Mouse (Mus musculus) left cerebral cortex, postnatal 14 days (tissue): ENCODE measurements around the gene Nhej1. TPM values are rescaled to one million over a fixed set of nuclear protein-coding genes. Genes with fewer than 3 reads are reported as not detected.

Experiments used
- DNase-seq, 2 experiments: peaks; one replicate each; pipeline ENCODE4 v3.0.0; 2021 to 2022; ENCODE audit warnings: low spot score in 2 of 2, mixed read lengths in 1 of 2
- intact Hi-C: fragments of 180-260 bp; cut with DNase I; formaldehyde crosslinking; loops from one replicate; pipeline ENCODE4 v1.15.1; 2025
- total RNA-seq, 2 experiments: library from RNA; stranded (reverse); gene quantifications; 2 replicates each; pipeline ENCODE4 v1.2.3; 2021

Nhej1 gene
- total RNA-seq, 2 experiments from 2014 or later, result 1.6 to 2.6 TPM

DNA sequence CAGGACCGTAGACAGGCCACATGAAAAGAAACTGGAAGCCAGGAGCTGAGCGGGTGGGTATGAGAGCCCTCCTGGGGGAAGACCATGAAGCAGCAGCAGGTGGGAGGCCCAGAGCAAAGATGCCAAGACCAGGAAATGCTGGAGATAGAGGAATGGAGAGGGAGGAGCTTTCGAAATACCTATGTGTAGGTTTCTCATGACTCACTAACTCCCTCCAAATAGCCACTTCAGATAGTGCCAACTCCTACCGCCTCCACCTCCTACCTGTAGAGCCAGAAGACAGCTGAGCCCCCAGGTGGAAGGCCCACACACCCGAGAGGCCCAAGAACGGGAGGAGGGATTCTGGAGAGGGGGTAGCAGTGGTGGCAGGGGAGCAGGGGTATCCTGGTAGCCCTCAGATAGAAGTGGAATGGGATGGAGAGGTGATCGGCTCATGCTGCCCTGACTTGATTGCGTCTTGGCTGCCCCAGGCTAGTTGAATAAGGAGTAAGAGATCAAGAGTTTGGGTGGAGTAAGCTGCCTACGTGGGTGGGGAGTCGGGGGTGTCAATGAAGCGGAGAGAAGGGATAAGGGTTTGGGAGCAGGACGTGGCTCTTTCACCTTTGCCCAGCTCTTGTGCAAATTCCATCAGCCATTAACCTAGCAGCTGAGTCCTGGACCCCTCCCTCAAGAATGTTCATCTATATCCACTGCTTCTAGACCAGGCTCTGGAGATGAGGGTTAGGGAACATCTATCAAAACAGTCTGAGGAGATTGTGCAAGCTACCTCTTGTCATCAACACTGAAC, 8.6 kb upstream of the Nhej1 start, which contains the start of gene Slc23a3:
Slc23a3 (minus strand) TSS at position 470 of the 787 bp plus-strand sequence.
- no peak for DNase-seq
- intact Hi-C loops, result no loop called here

DNA sequence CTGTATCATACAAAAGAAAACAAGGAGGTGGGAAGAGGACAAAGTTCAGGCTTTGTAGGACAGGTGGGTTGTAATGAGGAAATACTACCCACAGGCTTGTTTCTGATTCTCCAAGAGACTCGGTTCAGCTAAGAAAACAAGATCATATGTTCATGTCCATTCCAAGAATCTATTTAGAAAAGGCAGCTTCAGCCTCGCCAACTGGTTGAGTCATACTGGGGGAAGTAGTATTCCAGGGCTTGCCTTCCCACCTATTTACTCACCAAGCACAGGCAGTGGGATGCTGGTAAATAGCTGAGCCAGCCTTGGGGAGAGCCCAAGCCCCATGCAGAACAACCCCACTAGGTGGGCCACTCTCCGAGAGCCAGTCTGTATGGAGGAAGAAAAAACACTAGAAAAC, 3.6 kb upstream of the Nhej1 start:
- DNase-seq, result no peak
- intact Hi-C loops, result no loop called here

- intact Hi-C loops, result no loop called here
- DNase-seq, result no peak
Measured at GRCm38 (mm10) chr1:75125418-75125817, 418 bp upstream of the Nhej1 start.

GRCm38 (mm10) chr1:75122211-75122610, 2.8 kb downstream of the Nhej1 start:
- intact Hi-C loops, result no loop called here
- DNase-seq, result no peak

- DNase-seq, result peak; percentile 49 to 56
- intact Hi-C loops, result no loop called here
Measured at GRCm38 (mm10) chr1:75052091-75052490, 72.9 kb downstream of the Nhej1 start.

DNA sequence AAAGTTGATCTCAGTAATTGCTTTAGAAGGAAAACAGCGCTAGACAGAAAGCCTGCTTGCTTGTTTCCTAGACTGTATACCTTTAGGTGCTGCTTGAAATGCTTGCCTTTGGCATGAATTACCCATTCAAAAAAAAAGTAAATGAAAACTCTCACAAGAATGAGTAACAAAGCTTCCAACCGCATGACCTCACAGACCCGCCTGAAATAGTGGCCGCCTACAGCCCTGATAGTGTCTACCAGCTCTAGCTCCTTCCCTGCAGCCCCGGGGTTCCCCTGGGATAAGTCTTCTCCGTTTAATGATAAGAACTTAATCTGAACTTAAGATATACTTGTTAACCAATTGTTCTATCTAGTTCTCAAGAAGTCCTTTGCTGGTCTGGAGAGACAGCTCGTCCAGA, 73.6 kb downstream of the Nhej1 start:
- intact Hi-C loops, result no loop called here

GRCm38 (mm10) chr1:75048571-75048970, 76.4 kb downstream of the Nhej1 start:
- DNase-seq, result no peak
- intact Hi-C loops, result no loop called here

More for the DNA sequence above, 73.6 kb downstream of the Nhej1 start:
- DNase-seq, result no peak

DNA sequence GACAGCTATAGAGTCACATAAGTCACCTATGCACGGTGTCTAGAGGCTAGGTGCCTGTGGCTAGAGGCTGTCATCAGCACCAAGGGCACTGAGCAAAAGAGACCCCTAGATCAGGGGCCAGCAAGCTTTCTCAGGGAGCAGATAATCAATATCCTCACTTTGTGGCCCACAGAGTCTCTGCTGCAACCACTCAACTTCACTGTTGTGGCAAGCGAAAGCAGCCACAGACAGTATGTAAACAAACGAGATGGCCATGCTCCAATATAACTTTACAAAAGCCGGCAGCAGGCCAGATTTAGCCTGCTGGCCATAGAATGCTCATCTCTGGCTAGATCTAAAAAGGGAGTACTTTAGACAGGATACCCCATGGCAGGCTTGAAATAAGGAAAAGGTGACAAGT, 77.0 kb downstream of the Nhej1 start:
- no peak for DNase-seq

DNA sequence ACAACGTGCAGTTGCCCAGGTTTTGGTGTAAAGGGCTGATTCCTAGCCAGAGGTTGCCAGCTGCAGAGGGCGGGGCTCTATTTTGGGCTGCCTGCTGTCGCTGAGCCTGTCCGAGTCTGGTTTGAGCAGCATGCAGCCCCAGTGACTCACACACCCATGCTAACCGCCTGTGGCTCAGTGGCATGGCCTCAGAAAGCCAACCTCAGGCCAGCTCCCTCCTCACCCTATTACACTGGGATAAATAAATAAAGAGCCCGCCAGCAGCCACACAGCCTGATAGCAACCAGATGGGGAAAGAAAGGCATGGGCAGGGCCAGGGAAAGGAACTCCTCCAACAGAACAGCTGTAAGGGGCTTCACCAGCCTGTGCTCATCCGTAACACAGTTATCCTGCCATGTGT, 84.6 kb downstream of the Nhej1 start:
- intact Hi-C loops, result no loop called here
- no peak for DNase-seq

More for the DNA sequence above, 77.0 kb downstream of the Nhej1 start:
- intact Hi-C loops, result no loop called here

- DNase-seq, result no peak
- intact Hi-C loops, result no loop called here
Measured at GRCm38 (mm10) chr1:75032041-75032440, 93.0 kb downstream of the Nhej1 start.

DNA sequence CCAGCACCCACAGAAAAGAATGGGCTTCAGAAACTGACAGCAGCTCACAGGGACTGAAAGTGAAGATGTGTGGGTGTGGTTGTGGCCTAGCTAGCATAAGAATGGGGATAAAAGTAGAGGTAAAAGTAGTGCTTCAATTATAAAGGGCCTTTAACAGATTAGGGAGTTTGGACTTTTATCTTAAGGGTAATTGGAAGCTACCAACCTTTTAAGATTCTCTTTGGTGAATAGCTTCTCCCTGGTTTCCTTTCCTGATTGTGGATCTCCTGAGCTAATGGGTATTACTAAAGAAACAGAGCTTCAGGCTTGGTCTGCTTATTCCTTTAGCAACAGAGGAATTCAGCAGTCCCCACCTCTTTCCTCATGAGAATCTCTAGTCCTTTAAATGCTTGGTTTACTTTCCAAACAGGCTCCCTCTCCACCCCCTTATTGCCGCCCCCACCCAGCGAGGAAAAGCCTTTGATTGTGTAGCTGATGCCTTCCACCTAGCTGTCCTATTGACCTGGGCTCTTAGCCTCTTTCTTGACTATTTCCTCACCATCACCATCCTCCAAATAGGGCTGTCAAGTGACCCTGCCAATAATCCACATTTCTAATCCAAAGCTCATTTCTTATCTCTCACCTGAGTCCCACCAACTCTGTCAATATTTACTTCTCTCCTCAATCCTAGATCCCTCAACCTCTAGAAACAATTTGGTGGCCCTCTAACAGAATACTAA, 97.8 kb downstream of the Nhej1 start:
- intact Hi-C loops, result no loop called here
- DNase-seq, result no peak

- DNase-seq, result no peak
- intact Hi-C loops, result no loop called here
Measured at GRCm38 (mm10) chr1:75024419-75025199, 100.4 kb downstream of the Nhej1 start.

DNA sequence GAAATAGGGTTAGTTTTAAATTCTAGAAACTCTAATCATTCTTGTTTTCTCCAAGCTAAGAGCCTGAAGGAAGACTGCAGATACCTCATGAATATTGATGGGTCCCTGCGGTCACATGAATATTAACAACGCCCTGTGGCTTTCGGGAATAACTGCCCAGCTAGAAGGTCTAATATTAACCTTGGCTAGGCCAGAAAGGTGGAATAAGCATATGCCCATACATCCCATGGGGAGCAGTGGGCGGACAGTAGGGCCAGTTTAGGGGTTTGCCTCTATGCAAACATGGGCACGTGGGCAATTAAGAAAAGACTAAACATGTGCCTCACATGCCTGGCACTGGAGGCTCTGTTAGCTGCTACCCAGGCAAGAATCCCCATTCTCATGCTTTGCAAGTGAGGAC, 102.8 kb downstream of the Nhej1 start:
- intact Hi-C loops, result no loop called here
- no peak for DNase-seq

DNA sequence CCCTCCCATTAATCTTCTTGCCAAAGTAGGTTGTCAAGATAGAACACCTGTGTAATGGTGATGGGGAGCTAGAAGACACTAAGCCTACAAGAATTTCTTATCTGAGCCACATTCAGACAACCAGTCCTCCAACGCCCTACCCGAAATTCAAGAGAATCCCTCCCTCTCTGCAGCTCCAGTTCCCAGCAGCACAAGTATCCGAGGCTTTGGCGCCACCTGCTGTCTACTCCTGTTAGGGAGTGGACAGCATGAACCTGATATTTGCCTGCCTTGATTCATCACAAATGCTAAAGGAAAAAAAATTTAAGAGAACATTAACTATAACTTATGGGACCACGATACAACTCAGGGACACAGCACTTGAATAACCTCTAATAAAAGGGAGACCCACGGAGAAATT, 108.2 kb downstream of the Nhej1 start:
- peak; percentile 88 to 89 for DNase-seq
- intact Hi-C loops, result loop anchor here (2.0 to 5.0 kb wide), 3 partner anchors 52 to 136 kb away; no protein-coding TSS in a partner anchor

DNA sequence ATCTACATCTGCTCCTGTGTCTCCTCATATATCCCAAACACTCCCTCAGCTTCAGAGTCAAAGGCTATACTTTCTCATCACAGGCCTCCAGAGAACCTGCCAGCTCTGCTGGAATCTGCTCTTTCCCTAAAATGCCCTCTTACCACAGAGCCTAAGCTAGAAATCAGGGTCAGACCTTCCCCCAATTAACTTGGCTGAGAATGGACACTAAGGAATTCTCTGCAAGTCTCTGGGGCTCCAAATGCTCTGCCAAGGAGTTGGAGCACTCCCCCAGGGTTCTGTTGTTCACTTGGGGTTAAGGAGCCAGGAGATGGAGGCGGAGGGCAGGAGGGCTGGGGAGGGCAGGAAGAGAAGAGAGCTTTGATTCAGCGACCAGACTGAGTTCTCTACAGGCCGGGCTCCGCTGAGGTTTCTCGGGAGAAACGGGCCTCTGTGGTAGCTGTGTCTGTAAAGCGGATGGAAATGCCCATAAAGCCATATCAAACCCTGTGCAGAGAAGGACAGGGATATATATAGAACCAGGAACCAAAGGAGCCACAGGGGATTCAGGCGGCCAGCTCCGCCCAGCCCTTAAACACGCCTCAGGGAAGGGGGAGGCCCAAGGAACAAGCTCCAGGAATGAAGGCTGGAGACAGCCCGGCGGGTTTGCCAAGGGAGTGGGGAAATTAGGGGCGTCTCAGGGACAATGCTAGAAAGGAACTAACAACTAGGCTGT, 109.3 kb downstream of the Nhej1 start:
- intact Hi-C loops, result loop anchor here (2.0 to 5.0 kb wide), 3 partner anchors 51 to 135 kb away; no protein-coding TSS in a partner anchor
- no peak for DNase-seq

DNA sequence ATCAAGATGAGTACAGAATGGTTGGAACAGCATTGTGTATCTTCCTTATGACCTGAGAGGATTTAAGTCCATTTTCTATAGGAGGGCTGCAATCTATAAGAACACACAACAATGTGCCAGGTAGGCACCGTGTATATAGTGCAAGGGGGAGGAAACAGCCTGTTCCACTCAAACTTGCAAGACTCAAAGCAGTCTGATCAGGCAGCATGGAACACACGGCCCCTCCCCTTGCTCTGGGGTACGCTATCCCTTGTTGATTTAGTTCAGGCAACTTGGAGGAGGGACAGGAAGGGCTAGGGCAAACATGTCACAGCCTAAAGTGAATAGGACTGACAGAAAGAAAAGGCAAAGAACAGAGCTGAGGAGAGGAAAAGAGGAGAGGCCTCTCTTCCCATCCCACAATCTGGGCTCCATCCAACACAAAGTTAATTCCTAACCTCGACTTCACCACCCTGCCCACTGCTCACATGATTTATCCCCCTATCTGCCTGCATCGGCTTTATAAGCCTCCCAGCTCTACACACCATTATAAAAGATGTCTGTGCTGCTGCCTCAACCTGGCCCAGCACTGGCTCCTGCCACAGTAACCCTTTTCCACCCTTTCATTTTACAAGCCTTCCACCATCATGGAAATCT, 110.7 kb downstream of the Nhej1 start:
- DNase-seq, result no peak
- intact Hi-C loops, result no loop called here

DNA sequence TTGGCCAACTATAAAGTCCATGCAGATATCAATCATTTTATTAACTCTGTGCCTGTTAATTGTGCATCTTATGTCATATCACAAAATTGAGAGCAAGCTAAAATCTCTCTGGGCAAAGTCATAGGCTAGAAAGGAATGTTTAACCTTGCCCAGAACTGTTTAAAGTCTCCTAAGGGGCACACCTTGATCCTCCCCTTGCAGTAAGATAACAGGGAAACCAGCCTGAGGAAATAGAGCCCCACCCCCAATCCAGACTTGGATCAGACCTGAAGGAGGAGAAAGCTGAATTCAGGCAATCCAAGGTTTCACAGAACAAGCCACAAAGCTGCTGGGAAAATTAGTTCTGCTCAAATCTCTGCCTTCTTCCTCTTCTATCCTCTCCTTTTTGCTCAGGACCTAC, 114.2 kb downstream of the Nhej1 start:
- DNase-seq, result no peak
- intact Hi-C loops, result no loop called here

GRCm38 (mm10) chr1:75010203-75010602, 114.8 kb downstream of the Nhej1 start:
- intact Hi-C loops, result no loop called here
- DNase-seq, result no peak

DNA sequence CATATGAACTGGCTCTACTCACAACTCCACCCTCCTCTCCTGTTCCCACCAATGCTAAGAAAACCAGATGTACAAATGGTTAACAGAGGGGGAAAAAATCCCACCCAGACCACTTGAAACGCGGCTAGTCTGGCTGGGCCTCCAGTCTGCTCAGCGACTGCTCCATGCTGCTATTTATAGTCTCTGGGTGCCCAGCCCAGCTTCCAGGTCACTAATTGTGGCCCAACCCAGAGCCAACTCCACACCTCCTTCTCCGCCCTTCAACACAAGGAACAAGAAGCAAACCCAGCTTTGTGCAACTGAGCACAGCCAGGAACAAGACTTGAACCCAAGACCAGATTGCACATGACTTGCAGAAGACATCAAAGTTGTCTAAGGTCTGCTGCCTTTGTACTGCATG, 119.0 kb downstream of the Nhej1 start:
- intact Hi-C loops, result no loop called here

More for the DNA sequence above, 119.0 kb downstream of the Nhej1 start:
- no peak for DNase-seq
